Mouse (Mus musculus) CD4-positive, CD25-positive, alpha-beta regulatory T cell, adult 4 months (primary cell): ENCODE results near the gene Golph3. TPM values are rescaled to one million over a fixed set of nuclear protein-coding genes. Genes with fewer than 3 reads are reported as not detected.
A peak's percentile ranks its signal among the peaks of the same experiment; 100 is the strongest.

Experiments used
- ATAC-seq: one replicate; pipeline ENCODE4 v1.8.0; 2017
- polyA plus RNA-seq, 2 experiments: library from polyadenylated mRNA; unstranded; fragments of 100-300 nt; shearing (Covaris generic); gene quantifications; one replicate each; pipeline ENCODE4 v1.2.1; 2017

Gene Golph3
- 10 to 100 TPM; 17.8 to 30.3 TPM for polyA plus RNA-seq

DNA sequence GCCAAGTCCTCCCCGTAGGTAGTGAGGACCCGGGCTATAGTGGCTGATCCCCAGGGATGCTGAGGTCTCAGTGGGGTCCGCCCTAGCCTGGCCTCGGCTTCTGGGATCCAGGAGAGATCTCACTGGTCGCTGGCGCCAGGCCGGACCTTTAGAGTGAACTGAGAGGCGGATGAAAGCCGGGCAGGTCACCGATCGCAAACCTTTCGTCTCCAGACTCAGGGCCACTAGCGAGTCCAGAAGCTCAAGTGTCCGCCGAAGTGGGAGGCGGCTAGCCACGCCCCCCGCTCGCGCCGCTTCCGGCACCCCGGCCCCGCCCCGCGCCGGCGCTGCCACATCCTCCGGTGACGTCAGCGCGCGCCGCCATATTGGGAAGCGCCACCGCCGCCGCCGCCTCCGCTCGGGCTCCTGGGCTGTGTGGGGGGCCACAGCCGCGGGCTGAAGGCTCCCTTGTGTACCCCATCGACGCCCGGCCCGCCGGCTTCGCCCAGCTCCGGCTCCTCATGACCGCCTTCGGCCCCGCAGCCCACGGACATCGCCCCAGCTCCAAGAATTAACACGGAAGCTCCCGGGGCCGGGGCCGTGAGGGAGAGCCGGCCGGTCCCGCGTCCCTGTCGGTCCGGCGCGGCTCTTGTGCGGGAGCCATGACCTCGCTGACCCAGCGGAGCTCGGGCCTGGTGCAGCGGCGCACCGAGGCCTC, at the start of gene Golph3:
Gene Golph3, plus strand, starts transcription at position 360 of the 697 bp plus-strand sequence.
- ATAC-seq: peak; percentile 76

DNA sequence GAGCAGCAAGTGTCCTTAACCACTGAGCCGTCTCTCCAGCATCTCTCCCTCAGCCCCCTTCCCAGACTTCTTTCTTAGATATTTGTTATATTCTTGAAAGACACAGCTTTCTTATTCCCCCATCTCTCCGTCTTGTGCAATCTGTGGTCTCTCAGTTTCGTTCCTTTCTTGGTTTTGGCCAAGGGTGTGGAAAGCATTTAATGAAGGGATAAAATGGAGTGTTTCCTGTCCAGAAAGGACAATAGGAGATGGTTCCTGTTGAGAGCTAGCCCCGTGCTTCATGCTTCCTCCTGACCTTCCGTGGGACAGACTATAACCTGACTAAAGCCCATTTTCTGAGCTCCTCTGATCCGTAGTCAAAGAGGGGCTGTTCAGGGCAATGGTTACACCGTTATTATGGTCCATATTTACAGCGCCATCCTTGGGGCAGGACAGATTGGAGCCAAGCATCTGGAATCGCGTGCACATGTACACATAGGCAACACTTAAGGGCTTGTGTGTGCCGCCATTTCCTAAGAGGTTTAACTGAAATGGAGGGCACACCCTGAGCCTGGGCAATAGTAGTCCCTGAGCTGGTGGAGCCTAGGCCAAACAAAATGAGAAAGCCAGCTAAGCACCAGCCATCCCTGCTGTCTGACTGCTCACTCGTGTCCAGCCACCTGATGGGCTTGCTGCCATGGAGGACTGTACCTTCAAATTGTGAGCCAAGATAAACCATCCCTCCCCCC, 47.8 kb upstream of the Golph3 start:
- no peak for ATAC-seq

DNA sequence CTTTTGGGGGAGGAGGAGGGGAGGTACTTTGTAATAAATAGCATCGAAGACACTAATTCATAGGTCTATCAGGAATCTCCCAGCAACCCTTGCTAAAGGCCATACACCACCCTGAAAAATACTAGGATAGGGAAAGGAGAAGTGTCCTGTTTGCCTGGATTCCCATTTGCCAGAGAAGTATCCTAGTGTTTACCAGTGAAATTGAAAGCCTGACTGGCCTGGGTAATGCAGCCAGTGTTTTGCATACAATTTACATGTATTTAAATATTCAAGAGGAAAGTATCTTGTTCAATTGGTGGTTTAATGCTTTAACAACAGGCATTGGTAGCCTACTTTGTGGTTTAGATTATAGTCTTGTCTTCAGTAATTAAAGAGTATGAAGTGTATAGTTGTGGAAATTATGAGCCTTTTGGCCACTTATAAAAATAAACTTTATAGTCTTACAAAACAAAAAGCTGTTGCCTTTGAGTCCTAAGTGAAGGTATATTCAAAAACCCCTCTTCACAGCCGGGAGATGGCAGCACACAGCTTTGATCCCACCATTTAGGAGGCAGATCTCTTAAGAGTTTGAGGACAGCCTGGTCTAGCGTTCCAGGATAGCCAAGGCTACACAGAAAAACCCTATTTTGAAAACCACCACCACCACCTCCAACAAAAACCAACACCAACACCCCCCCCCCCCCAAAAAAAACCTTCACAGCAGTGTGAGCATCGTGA, 47.0 kb upstream of the Golph3 start:
- no peak for ATAC-seq

DNA sequence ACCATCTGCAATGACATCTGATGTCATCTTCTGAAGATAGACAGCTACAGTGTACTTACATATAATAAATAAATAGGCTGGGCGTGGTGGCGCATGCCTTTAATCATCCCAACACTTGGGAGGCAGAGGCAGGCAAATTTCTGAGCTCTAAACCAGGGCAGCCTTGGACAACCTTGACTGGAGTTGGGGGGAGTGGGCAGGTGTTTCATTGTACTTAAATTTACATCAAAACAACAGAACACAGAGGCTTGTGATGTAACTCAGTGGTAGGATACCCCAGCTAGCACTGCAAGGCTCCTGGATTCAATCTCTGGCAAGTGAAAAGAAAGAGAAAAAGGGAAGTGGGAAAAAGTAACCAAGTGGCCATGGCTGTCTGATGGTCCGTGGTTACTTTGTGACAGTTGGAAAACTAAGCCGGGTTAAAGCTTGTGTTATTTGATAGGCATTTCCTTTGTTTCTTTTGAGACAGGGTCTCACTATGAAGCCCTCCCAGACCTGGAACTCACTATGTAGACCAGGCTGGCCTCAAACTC, 46.1 kb upstream of the Golph3 start:
- ATAC-seq: no peak

DNA sequence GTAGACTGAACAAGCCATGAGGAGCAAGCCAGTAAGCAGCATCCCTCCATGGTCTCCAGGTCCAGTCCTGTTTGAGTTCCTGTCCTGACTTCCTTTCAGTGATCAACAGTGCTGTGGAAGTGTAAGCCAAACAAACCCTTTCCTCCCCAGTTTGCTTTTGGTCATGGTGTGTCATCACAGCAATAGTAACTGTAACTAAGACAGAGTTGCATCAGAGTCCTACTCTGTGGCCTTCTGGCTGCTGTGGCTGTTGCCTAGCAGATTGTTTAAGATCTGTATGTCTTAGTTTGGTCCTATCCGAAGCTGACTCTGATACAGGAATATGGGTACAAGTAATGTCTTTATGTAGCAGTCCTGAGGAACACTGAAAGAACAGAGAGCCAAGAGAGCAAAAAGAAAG, 41.4 kb upstream of the Golph3 start:
- no peak for ATAC-seq

DNA sequence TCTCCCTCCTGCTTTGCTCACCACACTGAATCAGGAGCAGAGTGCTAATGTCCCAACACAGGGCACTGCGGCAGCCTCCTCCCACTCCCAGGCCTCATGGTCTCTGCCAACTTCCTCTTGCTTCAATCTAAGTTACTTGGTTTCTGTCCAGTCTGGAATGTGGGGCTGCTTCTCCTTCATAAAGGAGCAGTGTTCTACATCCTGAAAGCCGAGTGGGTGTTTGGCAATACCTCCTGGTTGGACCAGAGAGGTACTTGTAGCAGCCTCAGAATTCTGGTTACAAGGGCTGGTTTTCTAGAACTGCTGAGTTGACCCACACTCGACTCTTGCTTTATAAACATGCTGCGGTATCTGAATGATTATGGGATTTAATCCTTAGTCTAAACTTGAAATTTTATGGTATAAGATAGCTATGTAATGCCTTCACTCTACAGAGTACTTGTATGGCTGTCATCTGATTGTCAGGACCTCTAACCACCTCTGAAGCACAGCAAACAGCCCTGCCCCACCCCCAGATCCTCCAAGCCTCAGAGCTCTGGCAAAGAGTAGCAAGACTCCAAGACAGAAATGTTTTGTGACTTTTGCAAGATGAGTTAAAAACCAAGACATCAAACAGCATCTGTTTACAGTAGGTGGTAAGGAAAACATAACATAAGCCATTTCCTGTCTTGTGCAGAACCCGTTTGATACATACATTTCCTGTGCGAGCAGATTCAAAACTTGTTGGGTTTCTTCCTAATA, 36.3 kb upstream of the Golph3 start:
- peak; percentile 84 for ATAC-seq

DNA sequence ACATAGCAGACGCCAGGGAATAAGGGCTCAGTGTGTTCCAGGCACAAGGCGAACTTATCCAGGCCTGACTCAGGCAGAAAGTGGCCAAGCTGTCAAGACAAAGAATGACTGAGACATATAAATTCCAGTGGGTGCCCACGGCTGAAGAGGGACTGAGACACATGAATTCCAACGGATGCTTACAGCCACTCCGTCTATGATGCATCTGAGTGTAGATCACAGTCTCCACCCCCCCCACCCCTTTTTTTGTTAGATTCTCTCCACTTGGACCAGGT, 35.8 kb upstream of the Golph3 start:
- peak; percentile 58 for ATAC-seq

DNA sequence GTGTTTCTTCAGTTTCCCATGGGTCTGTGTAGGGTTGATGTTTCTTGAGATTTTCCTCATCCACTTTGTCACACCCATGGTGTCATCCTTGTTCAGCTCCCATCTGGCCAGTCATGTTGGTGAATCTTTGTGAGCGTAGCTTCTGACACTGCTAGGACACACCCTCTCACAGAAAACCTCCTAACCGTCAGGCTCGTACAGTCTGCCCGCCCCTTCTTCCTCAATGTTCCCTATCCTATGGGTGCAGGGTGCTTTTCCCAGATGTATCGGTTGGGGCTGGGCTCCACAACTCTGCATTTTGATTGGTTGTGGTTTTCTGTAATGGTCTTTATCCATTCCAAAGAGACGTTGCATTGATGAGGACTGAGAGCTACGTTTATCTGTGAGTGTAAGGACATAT, 30.9 kb upstream of the Golph3 start:
- ATAC-seq: no peak

DNA sequence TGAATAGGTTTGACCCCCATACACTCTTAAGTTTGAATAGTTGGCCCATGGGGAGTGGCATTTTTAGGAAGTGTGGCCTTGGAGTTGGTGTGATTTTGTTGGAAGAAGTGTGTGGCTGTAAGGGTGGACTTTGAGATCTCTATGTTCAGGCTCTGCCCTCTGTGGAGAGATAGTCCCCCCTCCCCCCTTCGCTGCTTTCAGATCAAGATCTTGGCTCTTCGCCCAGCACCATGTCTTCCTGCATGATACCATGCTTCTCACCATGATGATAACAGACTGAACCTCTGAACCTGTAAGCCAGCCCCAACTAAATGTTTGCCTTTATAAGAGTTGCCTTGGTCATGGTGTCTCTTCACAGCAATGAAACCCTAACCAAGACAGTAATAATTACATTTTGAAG, 29.5 kb upstream of the Golph3 start:
- ATAC-seq: no peak

DNA sequence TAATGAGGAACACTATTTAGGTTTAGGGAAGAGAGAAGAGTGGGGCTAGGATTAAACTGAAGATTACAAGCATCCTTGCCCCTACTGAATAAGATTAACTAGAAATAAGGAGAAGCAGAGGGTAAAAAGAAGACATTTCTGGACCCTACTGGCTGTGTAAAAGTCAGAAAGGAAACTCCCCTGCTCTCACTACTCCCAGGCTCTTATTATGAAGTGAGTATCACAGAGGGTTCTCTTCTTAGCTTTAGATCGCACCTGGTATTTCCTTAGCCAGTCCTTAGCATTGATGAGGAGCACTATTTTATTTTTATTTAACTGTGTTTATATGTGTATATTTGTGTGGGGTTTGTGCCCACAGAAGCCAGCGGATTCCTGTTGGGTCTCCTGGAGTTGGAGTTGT, 25.0 kb upstream of the Golph3 start:
- peak; percentile 80 for ATAC-seq

DNA sequence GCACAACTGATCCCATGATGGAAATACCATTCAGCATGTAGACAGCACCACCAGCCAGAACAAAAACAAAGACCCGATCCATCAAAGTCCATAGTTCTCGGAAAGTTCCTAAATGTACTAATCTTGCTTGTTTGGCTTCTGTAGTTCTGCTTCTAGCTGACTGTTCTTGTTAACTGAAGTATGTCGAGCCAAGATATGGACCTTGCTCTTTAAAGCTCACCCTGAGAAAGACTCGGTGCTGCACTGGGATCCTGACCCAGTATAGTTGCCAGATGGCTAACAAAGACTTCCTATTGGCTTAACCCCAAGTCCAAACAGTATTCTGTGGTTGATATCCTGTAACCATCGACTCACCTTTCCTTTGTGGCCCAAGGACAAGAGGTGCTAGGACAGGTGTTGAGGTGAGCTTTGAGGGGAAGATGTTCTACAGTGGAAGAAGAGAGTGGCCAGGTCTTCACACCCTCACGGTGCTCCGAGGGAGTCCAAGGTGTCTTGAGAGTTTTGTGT, 23.0 kb upstream of the Golph3 start:
- ATAC-seq: no peak

DNA sequence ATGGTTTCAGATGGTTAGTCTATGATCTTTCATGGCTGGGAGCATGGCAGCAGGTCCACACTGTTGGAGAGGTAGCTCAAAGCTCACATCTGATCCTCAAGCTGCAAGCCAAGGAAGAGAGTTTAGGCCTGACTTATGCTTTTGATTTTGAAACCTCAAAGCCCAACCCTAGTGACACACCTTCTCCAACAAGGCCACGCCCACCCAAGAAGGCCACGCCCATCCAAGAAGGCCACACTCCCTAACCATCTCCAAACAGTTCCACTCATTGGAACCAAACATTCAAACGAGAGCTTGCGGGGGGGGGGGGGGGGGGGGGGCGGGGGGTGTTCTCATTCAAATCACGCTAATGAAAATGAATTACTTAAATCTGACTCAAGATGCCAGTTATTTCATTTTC, 19.5 kb upstream of the Golph3 start:
- ATAC-seq: no peak

DNA sequence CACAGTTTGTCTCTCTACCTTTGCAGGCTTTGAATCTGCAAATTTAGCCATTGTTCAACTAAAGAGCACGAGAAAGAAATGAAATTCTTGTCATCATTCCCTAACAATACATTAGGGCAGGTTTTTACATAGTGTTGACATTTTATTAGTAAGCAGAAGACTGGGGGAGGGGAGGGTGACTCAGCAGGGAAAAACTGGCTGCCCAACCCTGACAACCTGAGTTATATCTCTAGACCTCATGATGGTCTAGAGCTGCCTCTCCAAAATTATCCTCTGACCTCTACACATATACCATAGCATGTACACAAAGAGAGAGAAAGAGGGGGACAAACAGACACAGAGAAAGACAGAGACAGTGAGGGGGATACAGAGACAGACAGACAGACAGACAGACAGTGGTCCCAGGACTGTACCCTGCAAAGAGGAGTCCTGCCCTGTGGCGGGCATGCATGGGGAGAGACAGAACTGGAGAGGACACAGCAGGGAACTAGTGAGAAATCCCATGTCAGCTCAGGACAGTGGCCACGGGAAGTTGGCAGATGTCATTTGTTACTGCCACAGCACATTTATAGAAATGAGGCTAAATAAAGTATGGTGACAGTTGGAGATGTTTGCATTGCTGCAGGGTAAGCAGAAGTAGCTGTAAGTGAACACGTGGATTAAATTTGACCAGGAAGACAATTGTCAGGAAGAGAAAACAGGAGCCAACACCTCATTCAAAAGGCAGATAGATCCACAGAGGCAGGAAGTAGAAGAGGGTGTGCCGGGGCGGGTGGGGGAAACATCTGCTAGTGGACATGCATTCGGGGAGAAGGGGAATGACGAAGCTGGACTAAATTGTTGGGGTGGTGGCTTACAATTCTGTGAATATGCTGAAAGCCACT, 14.8 kb upstream of the Golph3 start:
- ATAC-seq: peak; percentile 20

DNA sequence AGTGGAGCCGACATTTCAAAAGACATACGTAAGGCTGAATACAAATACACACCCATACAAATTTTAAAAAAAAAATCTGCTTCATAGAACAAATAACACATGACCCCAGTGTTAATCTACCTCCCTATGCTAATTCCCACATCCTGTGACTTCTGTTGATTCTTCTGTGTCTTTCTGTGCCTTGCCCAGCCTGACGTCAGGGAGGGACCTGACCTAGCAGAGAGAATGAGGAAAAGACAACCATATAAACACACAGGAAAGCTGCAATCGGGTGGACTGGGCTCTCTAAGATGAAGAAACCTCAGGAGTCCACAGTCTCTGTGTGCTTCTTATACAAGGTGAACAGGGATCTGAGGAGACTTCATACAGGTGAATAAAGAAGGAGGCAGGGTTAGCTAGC, 14.1 kb upstream of the Golph3 start:
- ATAC-seq: peak; percentile 39

DNA sequence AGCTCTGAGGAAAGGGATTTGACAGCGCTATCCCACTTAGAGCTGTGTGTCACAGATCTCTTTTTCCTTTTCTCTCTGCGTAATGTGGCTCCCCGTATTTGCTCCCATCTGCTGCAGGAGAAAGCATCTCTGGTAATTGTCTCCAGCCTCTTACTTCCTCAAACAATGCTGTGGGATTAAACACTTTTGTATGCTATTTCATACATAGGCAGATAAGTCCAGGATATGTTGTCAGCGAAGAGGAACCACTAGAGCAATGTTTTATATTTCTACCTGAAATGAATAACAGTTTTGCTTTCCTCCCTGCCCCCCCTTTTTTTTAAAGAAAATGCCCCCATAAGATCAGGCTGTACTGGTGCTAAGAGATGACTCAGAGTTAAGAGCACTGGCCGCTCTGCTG, 12.7 kb upstream of the Golph3 start:
- ATAC-seq: no peak

DNA sequence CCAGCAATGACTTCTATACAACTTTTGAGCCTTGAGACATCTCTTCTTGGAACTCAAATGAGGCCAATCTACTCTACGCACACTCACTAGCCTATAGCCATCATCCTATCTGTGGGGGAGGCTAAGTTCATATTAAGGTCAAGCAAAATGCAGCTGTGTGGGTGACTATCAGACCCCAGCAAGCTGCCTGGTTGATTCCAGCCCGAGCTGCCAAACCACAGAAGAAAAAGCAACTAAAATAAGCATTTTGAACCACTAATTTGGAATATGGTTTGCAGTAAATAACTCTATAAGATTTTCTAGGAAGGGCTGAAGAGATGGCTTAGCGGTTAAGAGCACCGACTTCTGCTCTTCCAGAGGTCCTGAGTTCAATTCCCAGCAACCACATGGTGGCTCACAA, 10.6 kb upstream of the Golph3 start:
- no peak for ATAC-seq

DNA sequence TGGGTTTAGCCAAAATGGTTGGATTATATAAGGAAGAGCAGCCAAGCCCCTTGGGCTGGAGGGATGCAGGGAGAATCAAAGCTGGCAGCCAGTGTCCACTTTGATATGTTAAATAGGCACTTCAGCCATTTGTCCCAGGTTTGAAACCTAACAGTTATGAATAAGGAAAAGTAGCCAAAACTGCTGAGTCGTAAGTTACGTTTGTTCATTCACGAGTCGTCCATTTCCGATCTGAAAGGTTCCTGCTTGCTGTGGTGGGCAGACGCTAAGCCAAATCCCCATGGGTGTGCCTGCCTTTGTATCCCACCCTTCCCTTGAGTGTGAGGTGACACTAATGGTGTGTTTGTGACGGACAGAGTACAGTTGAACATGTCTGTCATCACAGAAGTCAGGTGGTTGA, 9.8 kb upstream of the Golph3 start:
- no peak for ATAC-seq

DNA sequence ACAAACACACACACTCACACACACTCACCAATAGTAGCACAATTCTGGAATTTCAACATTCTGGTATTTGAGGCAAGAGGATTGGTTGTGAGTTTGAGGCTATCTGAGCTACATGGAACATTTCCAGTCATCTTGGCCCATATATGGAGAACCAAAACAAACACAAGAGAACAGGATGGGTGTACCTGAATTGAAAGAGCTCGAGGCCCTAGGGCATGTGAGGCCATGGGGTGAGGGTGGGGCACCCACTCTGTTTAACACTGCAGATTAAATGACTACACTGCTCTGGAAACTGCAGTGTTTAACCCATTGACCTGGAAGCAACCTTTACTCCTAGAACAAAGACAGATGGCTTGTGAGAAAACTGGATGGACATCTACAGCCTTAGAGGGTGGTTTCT, 8.0 kb upstream of the Golph3 start:
- ATAC-seq: peak; percentile 76

DNA sequence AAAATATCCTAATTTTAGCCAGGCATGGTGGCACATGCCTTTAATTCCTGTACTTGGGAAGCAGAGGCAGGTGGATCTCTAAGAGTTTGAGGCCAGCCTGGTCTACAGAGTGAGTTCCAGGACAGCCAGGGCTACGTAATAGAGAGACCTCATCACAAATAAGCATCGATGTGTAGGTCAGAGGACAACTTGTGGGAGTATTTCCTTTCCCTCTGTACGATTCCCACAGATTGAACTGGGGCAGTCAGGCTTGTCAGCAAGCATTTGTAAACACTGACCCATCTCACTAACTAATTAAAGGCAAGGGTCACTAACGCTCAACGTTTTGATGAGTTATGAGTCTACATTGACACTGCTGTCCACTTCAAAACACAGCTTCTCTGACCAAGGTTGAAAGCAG, 6.7 kb upstream of the Golph3 start:
- no peak for ATAC-seq

DNA sequence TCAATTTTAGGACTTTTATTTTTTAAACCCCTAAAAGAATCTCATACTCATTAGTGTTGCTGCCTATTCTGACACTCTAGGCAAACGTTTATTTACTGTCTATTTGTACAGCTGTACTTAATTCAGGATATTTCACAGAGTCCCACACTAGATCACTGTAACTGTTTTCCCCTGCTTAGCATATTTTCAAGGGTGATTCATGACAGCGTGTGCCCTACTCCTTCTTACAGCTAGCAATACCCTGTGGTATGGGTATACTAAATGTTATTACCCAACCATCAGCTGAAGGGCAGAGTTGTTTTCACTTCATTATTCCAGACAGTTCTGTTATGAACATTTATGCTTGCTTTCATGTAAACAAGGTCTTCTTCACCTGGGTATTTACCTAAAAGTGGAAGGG, 5.3 kb upstream of the Golph3 start:
- ATAC-seq: no peak

DNA sequence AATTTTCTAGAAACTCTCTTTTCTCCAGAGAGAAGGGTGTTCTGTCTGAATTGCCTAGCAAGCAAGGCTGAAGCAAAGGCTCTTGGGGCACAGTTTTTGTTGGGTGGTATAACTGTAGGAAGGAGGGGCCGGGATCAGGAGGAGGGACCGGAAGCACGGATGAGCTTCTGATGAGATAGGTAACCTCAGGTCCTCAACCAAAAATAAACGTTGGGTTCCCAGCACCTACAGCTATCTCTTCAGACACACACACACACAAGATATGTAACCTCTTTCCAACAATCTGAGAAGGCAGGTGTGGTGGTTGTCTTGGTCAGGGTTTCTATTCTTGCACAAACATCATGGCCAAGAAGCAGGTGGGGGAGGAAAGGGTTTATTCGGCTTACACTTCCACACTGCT, 4.0 kb upstream of the Golph3 start:
- ATAC-seq: no peak

DNA sequence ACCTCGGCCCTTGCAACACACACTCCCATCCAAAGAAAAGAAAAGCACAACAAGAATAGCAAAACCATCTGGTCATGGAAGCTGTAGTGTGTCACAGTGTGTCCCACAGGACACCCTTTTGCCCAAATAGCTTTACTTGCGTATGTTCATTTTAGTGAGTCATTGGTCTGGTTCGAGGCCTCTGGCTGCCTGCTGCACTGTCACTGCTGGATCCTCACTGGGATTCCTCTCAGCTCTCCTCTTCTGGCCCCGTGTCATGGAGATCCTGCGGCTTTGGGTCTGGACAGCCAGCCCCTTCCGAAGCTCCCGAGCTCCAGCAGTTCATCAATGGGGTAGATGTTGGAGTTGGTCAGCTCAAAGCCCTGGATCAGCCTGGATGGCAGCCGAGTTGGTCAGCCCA, 2.8 kb upstream of the Golph3 start:
- ATAC-seq: no peak
